Mouse (Mus musculus): ENCODE data around the gene Adcy9. TPM values are rescaled to one million over a fixed set of nuclear protein-coding genes. Genes with fewer than 3 reads are reported as not detected.
"Not testable (repeated sequence)": the region's sequence is repeated elsewhere in the genome, so short reads cannot be mapped to it uniquely, and the experiment has no call there.

Adcy9 gene
- polyA plus RNA-seq, 1 experiment from 2014 or later = 1.5 TPM

DNA sequence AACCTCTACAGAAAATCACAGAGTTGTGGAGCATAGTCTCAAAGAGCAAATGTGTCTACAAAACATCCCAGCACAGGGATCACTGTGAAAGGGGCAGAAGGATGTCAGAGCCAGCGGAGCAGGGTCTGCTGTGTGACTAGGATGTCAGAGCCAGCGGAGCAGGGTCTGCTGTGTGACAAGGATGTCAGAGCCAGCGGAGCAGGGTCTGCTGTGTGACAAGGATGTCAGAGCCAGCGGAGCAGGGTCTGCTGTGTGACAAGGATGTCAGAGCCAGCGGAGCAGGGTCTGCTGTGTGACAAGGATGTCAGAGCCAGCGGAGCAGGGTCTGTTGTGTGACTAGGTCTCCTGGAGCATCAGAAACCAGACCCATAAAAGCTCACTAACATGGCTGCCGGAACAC is 81.1 kb downstream of the Adcy9 start:
- not testable (repeated sequence) for H3K9me3 ChIP-seq
- 85% methylated on average over 7 of the region's 7 CpGs for WGBS

DNA sequence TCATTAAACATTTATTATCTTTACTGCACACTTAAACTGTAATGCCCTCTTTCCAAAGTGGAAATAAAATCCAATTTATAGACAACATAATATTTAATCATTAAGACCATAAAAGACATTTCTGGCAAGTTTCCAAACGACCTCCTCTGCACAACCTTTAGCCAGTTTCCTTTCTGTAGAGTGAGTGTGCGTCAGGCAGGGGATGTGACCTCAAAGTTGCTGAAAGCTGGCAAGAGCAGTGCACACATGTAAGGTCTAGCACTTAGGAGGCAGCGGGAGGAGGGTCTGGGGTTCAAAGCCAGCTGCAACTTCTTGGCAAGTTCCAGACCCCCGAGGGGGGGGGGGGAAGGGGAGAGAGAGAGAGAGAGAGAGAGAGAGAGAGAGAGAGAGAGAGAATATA is 83.0 kb downstream of the Adcy9 start:
- Histone ChIP-seq H3K27me3 (no peaks in the 10 kb centered on the region), H3K36me3 (no peaks in the 10 kb centered on the region), H3K9ac (no peak overlapping the region), H3K9me3 (no peaks in the 10 kb centered on the region), H3K27ac (no peak overlapping the region), H3K4me1 (no peaks in the 10 kb centered on the region), H3K4me2 (replicated peaks) (no peak overlapping the region), H3K4me3 (no peak overlapping the region)
- no peak for ATAC-seq (ENCODE audit: insufficient number of reproducible peaks, insufficient read depth, low FRiP score, low TSS enrichment)
- 81% methylated on average over 4 of the region's 4 CpGs for WGBS

More for the DNA sequence above, 81.1 kb downstream of the Adcy9 start:
- not testable (repeated sequence) for H3K27me3 ChIP-seq; H3K4me1 ChIP-seq; H3K9ac ChIP-seq; H3K4me3 ChIP-seq; ATAC-seq (ENCODE audit: insufficient number of reproducible peaks, insufficient read depth, low FRiP score, low TSS enrichment); H3K4me2 ChIP-seq (replicated peaks); H3K27ac ChIP-seq; H3K36me3 ChIP-seq

DNA sequence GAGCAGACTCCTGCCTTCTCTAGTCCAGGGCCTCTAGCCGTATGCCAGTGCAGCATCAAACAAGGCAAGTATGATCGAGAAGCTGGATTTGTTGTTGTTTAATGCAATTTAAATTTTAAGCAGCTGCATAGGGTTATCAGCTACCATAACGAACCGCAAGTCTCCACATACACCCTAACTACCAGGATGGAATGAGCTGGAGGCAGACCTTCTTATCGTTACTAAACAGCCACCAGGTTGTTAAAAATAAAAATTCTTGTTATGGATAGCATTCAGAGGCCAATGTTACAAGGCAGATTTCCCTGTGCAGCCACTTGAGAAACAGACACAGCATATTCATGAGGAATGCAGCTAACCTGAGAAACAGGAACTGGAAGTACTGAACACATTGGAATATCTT is 86.5 kb downstream of the Adcy9 start:
- Histone ChIP-seq H3K9ac (no peak overlapping the region), H3K4me2 (replicated peaks) (no peak overlapping the region), H3K36me3 (no peaks in the 10 kb centered on the region), H3K4me3 (no peak overlapping the region), H3K4me1 (no peaks in the 10 kb centered on the region), H3K9me3 (no peaks in the 10 kb centered on the region), H3K27me3 (no peaks in the 10 kb centered on the region), H3K27ac (no peak overlapping the region)
- ATAC-seq (ENCODE audit: insufficient number of reproducible peaks, insufficient read depth, low FRiP score, low TSS enrichment) = no peak
- 84% methylated on average over 5 of the region's 5 CpGs for WGBS

DNA sequence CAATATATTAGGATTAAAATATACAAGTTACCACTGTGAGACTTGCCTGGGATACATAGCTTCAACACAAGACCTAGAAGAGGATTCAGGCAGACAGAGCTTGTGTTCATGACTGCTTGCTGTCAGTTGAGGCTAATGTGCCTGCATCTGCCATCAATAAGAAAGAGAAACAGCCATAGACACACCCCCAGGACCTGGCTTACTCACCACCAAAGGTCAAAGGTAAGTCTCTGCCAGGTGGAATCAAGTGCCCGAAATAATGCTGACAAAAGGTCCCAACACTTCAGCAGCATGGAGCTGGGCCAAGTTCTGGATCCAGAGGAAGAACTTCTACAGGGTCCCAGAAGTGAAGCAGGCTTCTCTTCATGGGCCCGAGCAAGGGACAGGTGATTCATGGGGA is 86.9 kb downstream of the Adcy9 start:
- H3K4me1 ChIP-seq = no peaks in the 10 kb centered on the region
- H3K4me2 ChIP-seq (replicated peaks) = no peak overlapping the region
- no peak overlapping the region for H3K9ac ChIP-seq
- H3K9me3 ChIP-seq = no peaks in the 10 kb centered on the region
- 83% methylated on average over 2 of the region's 2 CpGs for WGBS
- H3K27me3 ChIP-seq = no peaks in the 10 kb centered on the region
- no peak for ATAC-seq (ENCODE audit: insufficient number of reproducible peaks, insufficient read depth, low FRiP score, low TSS enrichment)
- H3K27ac ChIP-seq = no peak overlapping the region
- no peak overlapping the region for H3K4me3 ChIP-seq
- H3K36me3 ChIP-seq = no peaks in the 10 kb centered on the region

DNA sequence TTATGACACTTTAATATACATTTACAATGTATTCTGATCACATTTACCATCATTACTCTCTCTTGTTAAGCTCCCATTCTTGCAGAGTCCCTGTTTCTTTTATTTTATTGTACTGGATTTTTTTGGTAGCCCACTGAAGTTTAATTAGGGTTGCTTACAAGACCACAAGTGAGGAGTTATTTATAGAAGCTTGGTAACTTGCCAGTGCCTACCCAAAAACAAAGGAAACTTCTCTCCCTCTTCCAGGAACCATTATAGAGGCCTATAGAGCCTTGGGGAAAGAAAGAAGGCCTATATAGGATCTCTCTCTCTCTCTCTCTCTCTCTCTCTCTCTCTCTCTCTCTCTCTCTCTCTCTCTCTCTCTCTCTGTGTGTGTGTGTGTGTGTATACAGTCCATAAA is 93.2 kb downstream of the Adcy9 start:
- Histone ChIP-seq H3K9me3 (no peaks in the 10 kb centered on the region), H3K9ac (no peak overlapping the region), H3K27me3 (no peaks in the 10 kb centered on the region), H3K27ac (no peak overlapping the region), H3K4me3 (no peak overlapping the region), H3K4me1 (no peaks in the 10 kb centered on the region), H3K36me3 (no peaks in the 10 kb centered on the region), H3K4me2 (replicated peaks) (no peak overlapping the region)
- no peak for ATAC-seq (ENCODE audit: insufficient number of reproducible peaks, insufficient read depth, low FRiP score, low TSS enrichment)

DNA sequence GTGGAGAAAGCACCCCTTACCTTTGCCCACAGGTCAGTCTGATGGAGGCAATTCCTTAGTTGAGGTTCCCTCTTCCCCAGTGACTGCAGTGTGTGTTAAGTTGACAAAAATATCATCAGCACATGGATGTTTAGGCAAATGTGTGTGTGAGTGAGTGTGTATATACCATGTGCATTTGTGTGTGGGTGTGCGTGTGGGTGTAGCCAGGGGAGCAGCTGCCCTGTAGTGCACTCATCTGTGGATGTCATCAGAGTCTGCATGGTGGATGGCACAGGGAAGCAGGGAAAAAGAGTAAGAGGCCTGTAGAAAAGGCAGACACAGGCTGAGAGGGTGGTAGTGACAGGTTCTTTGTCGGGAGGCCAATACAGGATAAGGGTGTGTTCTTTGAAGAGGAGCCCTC is 94.5 kb downstream of the Adcy9 start:
- no peak overlapping the region for H3K9ac ChIP-seq
- WGBS = 89% methylated on average over 2 of the region's 2 CpGs
- H3K36me3 ChIP-seq = no peaks in the 10 kb centered on the region
- H3K9me3 ChIP-seq = no peaks in the 10 kb centered on the region
- H3K4me2 ChIP-seq (replicated peaks) = no peak overlapping the region
- no peaks in the 10 kb centered on the region for H3K27me3 ChIP-seq
- ATAC-seq (ENCODE audit: insufficient number of reproducible peaks, insufficient read depth, low FRiP score, low TSS enrichment) = no peak
- H3K27ac ChIP-seq = no peak overlapping the region
- no peak overlapping the region for H3K4me3 ChIP-seq
- no peaks in the 10 kb centered on the region for H3K4me1 ChIP-seq

DNA sequence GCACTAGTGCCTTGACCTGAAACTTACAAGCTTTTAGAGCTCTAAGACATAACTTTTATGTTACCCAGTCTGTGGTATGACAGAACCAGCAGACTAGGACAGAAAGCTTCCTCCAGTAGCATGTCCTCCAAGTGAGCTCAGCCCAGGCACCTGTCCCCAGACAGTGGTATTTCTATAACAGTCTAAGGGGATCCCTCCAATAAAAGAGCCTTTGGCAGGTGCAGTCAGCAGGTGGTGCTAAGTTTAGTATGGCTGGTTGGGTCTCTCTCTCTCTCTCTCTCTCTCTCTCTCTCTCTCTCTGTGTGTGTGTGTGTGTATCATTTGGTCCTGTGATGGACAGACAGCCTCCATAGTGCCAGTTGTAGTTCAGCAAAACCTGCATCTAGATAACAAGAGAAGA is 95.3 kb downstream of the Adcy9 start:
- H3K36me3 ChIP-seq = no peaks in the 10 kb centered on the region
- H3K4me3 ChIP-seq = no peak overlapping the region
- no peak for ATAC-seq (ENCODE audit: insufficient number of reproducible peaks, insufficient read depth, low FRiP score, low TSS enrichment)
- H3K4me2 ChIP-seq (replicated peaks) = no peak overlapping the region
- no peak overlapping the region for H3K9ac ChIP-seq
- no peaks in the 10 kb centered on the region for H3K9me3 ChIP-seq
- no peak overlapping the region for H3K27ac ChIP-seq
- H3K27me3 ChIP-seq = no peaks in the 10 kb centered on the region
- H3K4me1 ChIP-seq = no peaks in the 10 kb centered on the region

DNA sequence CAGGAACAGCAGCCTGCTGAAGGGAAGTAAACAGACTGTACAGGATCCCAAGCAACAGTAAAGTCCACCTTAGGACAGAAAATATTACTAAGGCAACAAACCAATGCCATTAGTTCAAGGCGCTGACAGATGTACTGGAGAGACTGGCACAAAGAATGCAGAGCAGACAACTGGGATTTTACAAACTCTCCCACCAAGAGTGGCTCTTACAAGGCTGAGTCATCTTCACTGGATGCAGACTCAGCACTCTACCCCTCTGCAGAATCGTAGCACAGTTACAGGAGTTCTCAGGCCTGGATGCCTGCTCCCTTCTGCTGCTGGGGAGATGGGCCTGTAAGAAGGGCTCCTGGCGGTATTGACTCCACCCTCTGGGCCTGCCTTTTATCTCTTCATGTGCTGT is 99.4 kb downstream of the Adcy9 start:
- Histone ChIP-seq H3K4me3 (no peak overlapping the region), H3K4me1 (no peaks in the 10 kb centered on the region; the same call in 1 of the 2 replicates), H3K4me2 (replicated peaks) (no peak overlapping the region), H3K9ac (no peak overlapping the region), H3K9me3 (no peaks in the 10 kb centered on the region), H3K27me3 (no peaks in the 10 kb centered on the region), H3K36me3 (no peaks in the 10 kb centered on the region), H3K27ac (no peak overlapping the region)
- no peak for ATAC-seq (ENCODE audit: insufficient number of reproducible peaks, insufficient read depth, low FRiP score, low TSS enrichment)
- 80% methylated on average over 3 of the region's 3 CpGs for WGBS

DNA sequence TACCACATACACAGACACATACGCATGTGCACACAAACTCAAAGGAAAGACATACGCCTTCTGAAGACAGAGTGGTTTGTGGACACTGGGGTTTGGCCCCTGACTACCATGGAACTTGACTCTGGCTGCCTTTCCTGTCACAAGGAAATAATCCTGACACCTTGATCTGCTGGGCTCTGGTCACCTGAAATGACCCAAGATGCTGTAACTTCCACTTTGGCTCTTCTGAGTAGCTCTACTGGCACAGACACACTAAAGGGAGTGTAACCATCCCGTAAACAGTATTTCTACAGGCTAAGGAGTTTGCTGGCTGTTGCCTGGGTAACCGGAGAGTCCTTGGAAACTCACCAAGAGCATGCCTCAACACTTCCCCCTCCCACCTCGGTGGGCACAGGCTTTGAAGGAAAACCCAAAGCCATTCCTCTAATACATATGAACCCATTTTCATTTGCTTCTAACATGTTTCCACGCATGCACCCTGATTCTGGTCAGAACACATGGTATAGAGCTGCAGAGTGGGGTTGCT is 102.2 kb downstream of the Adcy9 start:
- Histone ChIP-seq H3K9me3 (no peaks in the 10 kb centered on the region), H3K27ac (no peak overlapping the region), H3K4me1 (no peaks in the 10 kb centered on the region; the same call in 1 of the 2 replicates), H3K9ac (no peak overlapping the region), H3K4me2 (replicated peaks) (no peak overlapping the region), H3K36me3 (no peaks in the 10 kb centered on the region), H3K4me3 (no peak overlapping the region), H3K27me3 (no peaks in the 10 kb centered on the region)
- no peak for ATAC-seq (ENCODE audit: insufficient number of reproducible peaks, insufficient read depth, low FRiP score, low TSS enrichment)
- WGBS = 70% methylated on average over 6 of the region's 6 CpGs

DNA sequence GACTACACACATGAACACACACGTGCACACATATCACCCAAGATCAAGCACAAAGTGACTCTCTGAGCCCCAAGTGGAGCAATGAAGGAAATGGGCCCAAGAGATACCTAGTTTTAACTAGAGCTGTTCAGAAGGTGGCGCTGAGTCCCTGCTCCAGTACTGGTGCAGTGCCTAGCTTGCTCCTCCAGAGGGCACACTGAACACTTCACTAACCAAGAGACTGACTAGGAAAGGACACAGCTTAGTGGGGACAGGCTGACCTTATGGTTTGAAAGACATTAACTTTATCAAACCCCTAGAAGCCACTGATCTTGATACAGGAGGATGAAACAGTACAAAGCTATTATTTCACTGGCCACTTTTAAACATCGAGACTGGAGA is 104.2 kb downstream of the Adcy9 start:
- Histone ChIP-seq H3K27ac (no peak overlapping the region), H3K4me1 (no peaks in the 10 kb centered on the region; the same call in 1 of the 2 replicates), H3K4me2 (replicated peaks) (no peak overlapping the region), H3K36me3 (no peaks in the 10 kb centered on the region), H3K4me3 (no peak overlapping the region), H3K27me3 (no peaks in the 10 kb centered on the region), H3K9me3 (no peaks in the 10 kb centered on the region), H3K9ac (no peak overlapping the region)
- ATAC-seq (ENCODE audit: insufficient number of reproducible peaks, insufficient read depth, low FRiP score, low TSS enrichment) = no peak
- 33% methylated on average over 3 of the region's 3 CpGs for WGBS

DNA sequence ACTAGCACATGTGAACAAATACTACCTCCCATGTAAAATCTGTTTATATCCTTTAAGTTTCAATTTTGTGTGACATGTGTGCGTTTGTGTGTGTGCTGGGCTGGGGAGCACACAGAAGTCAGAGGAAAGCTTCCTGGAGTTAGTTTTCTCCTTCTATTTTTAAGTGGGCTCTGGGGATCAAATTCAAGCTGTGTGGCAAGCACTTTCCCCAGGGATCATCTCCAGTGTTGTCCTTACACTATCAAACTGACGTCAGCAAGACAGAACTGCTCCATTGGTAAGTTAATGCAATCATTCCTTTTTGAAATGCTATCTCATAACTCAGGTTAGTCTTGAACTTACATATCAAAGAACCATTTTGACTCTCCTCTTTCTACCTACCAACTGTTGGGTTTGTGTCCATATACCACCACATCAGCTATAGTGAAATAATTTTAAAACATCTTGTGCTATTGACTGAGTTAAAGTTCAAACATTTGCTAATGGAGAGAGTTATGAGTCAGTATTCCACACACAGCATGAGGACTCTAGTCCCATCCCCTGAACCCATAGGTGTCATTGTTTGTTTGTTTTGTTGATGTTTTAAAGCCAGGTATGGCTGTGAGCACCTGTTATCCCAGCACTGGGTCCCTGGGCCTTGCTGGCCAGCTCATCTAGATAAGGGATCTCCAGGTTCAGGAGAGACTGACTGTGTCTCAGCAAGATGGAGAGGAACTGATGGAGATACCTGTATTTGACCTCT is 104.8 kb downstream of the Adcy9 start:
- H3K27me3 ChIP-seq = no peaks in the 10 kb centered on the region
- 65% methylated on average over 2 of the region's 2 CpGs for WGBS

DNA sequence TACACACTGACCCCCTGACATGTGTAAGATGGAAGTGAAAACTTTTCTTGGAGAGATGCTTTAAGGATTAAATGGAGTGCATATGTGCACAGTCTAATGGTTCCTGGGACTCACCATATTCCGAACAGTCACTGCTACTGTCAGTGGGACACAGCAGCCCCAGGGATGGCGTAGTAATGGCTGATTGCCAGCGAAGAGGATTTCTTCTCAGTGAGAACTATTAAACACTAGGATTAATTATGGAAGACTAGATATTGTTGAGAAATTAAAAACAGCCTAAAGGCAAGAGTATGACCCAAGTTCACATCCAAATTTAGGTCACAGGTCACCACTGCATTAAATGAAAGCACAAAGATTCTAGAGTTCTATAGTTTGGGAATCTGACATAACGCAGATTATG is 105.4 kb downstream of the Adcy9 start:
- no peaks in the 10 kb centered on the region for H3K9me3 ChIP-seq
- ATAC-seq (ENCODE audit: insufficient number of reproducible peaks, insufficient read depth, low FRiP score, low TSS enrichment) = no peak
- no peak overlapping the region for H3K4me2 ChIP-seq (replicated peaks)
- no peaks in the 10 kb centered on the region for H3K27me3 ChIP-seq
- H3K36me3 ChIP-seq = no peaks in the 10 kb centered on the region
- 82% methylated on average over 4 of the region's 4 CpGs for WGBS
- H3K4me3 ChIP-seq = no peak overlapping the region
- H3K9ac ChIP-seq = no peak overlapping the region
- no peak overlapping the region for H3K27ac ChIP-seq
- H3K4me1 ChIP-seq = no peaks in the 10 kb centered on the region; the same call in 1 of the 2 replicates

More for the DNA sequence above, 104.8 kb downstream of the Adcy9 start:
- H3K9ac ChIP-seq = no peak overlapping the region
- H3K36me3 ChIP-seq = no peaks in the 10 kb centered on the region
- H3K9me3 ChIP-seq = no peaks in the 10 kb centered on the region
- ATAC-seq (ENCODE audit: insufficient number of reproducible peaks, insufficient read depth, low FRiP score, low TSS enrichment) = no peak
- H3K27ac ChIP-seq = no peak overlapping the region
- H3K4me1 ChIP-seq = no peaks in the 10 kb centered on the region; the same call in 1 of the 2 replicates
- H3K4me3 ChIP-seq = no peak overlapping the region
- no peak overlapping the region for H3K4me2 ChIP-seq (replicated peaks)

All from embryonic facial prominence, embryonic 12.5 days (tissue).